Mouse (Mus musculus) urinary bladder, adult 18-20 months (tissue): ENCODE results near the gene Fbxw7.
"Not testable (repeated sequence)": the region's sequence is repeated elsewhere in the genome, so short reads cannot be mapped to it uniquely, and the experiment has no call there.

Experiments
- DNase-seq, 2 experiments: peaks; one replicate each; pipeline ENCODE4 v3.0.0; 2022; ENCODE audit warnings: low spot score in 2 of 2, mixed read lengths in 2 of 2

The Fbxw7 gene

GRCm38 (mm10) chr3:84826938-84827337 is 11.9 kb downstream of the Fbxw7 start:
- DNase-seq: no peak

GRCm38 (mm10) chr3:84827617-84828016 is 12.5 kb downstream of the Fbxw7 start:
- no peak for DNase-seq

GRCm38 (mm10) chr3:84829366-84829765 is 14.3 kb downstream of the Fbxw7 start:
- DNase-seq: no peak

GRCm38 (mm10) chr3:84836029-84836428 is 21.0 kb downstream of the Fbxw7 start:
- no peak for DNase-seq

GRCm38 (mm10) chr3:84837984-84838383 is 22.9 kb downstream of the Fbxw7 start:
- no peak for DNase-seq

GRCm38 (mm10) chr3:84839499-84839898 is 24.4 kb downstream of the Fbxw7 start:
- no peak for DNase-seq

- DNase-seq: no peak
Measured at GRCm38 (mm10) chr3:84841271-84841670, 26.2 kb downstream of the Fbxw7 start.

GRCm38 (mm10) chr3:84842793-84843192 is 27.7 kb downstream of the Fbxw7 start:
- no peak for DNase-seq

GRCm38 (mm10) chr3:84843594-84843993 is 28.5 kb downstream of the Fbxw7 start:
- DNase-seq: no peak

GRCm38 (mm10) chr3:84848798-84849197 is 33.7 kb downstream of the Fbxw7 start:
- no peak for DNase-seq

GRCm38 (mm10) chr3:84850418-84850817 is 35.4 kb downstream of the Fbxw7 start:
- no peak for DNase-seq

- DNase-seq: no peak
Measured at GRCm38 (mm10) chr3:84851801-84852200, 36.7 kb downstream of the Fbxw7 start.

GRCm38 (mm10) chr3:84852877-84853276 is 37.8 kb downstream of the Fbxw7 start:
- DNase-seq: no peak

- no peak for DNase-seq
Measured at GRCm38 (mm10) chr3:84854440-84854839, 39.4 kb downstream of the Fbxw7 start.

- DNase-seq: no peak
Measured at GRCm38 (mm10) chr3:84860669-84861068, 45.6 kb downstream of the Fbxw7 start.

GRCm38 (mm10) chr3:84861817-84862216 is 46.7 kb downstream of the Fbxw7 start:
- DNase-seq: not testable (repeated sequence)

GRCm38 (mm10) chr3:84865684-84866083 is 50.6 kb downstream of the Fbxw7 start:
- DNase-seq: no peak

GRCm38 (mm10) chr3:84866866-84867265 is 51.8 kb downstream of the Fbxw7 start:
- no peak for DNase-seq

GRCm38 (mm10) chr3:84867434-84867975 is 52.4 kb downstream of the Fbxw7 start:
- no peak for DNase-seq

GRCm38 (mm10) chr3:84867991-84868390 is 52.9 kb downstream of the Fbxw7 start:
- DNase-seq: no peak

- DNase-seq: no peak
Measured at GRCm38 (mm10) chr3:84870126-84870525, 55.1 kb downstream of the Fbxw7 start.

GRCm38 (mm10) chr3:84875306-84875705 is 60.2 kb downstream of the Fbxw7 start:
- DNase-seq: no peak

GRCm38 (mm10) chr3:84876211-84876610 is 61.1 kb downstream of the Fbxw7 start:
- DNase-seq: no peak

- DNase-seq: peak in 1 of 2 experiments; percentile 14
Measured at GRCm38 (mm10) chr3:84883817-84884483, 68.9 kb downstream of the Fbxw7 start.
